Mouse (Mus musculus) gastrocnemius, postnatal 4 days (tissue): ENCODE measurements around the gene Dab2ip. TPM values are rescaled to one million over a fixed set of nuclear protein-coding genes. Genes with fewer than 3 reads are reported as not detected.

Experiments used
- DNase-seq, 2 experiments: peaks; one replicate each; pipeline ENCODE4 v3.0.0; 2021 to 2022; ENCODE audit warnings: low spot score in 2 of 2, mixed read lengths in 2 of 2
- total RNA-seq, 2 experiments: library from RNA; stranded (reverse); gene quantifications; 2 replicates each; pipeline ENCODE4 v1.2.3; 2021

The Dab2ip gene
- total RNA-seq, 2 experiments from 2014 or later, result 72.7 to 80.4 TPM

GRCm38 (mm10) chr2:35702001-35702400, 143.9 kb downstream of the Dab2ip start:
- no peak for DNase-seq

GRCm38 (mm10) chr2:35702608-35703007, 144.5 kb downstream of the Dab2ip start:
- DNase-seq, result no peak

GRCm38 (mm10) chr2:35703241-35703640, 145.2 kb downstream of the Dab2ip start:
- no peak for DNase-seq

- DNase-seq, result no peak
Observed at GRCm38 (mm10) chr2:35712611-35713010, 154.5 kb downstream of the Dab2ip start.

GRCm38 (mm10) chr2:35713460-35713859, 155.4 kb downstream of the Dab2ip start:
- no peak for DNase-seq

- DNase-seq, result no peak
Observed at GRCm38 (mm10) chr2:35714742-35715167, 156.7 kb downstream of the Dab2ip start.

- no peak for DNase-seq
Observed at GRCm38 (mm10) chr2:35715485-35715884, 157.4 kb downstream of the Dab2ip start.

- DNase-seq, result no peak
Observed at GRCm38 (mm10) chr2:35716175-35716574, 158.1 kb downstream of the Dab2ip start.

- DNase-seq, result no peak
Observed at GRCm38 (mm10) chr2:35718003-35718500, 160.0 kb downstream of the Dab2ip start.

- no peak for DNase-seq
Observed at GRCm38 (mm10) chr2:35718662-35719061, 160.6 kb downstream of the Dab2ip start.

GRCm38 (mm10) chr2:35719230-35720005, 161.4 kb downstream of the Dab2ip start:
- no peak for DNase-seq

- DNase-seq, result peak in 1 of 2 experiments; percentile 57
Observed at GRCm38 (mm10) chr2:35720104-35720503, 162.0 kb downstream of the Dab2ip start.

- no peak for DNase-seq
Observed at GRCm38 (mm10) chr2:35720550-35720949, 162.5 kb downstream of the Dab2ip start.

GRCm38 (mm10) chr2:35720956-35721355, 162.9 kb downstream of the Dab2ip start:
- no peak for DNase-seq

GRCm38 (mm10) chr2:35722821-35723220, 164.8 kb downstream of the Dab2ip start:
- DNase-seq, result no peak

GRCm38 (mm10) chr2:35723267-35723666, 165.2 kb downstream of the Dab2ip start:
- no peak for DNase-seq

- DNase-seq, result no peak
Observed at GRCm38 (mm10) chr2:35723691-35724090, 165.6 kb downstream of the Dab2ip start.

- no peak for DNase-seq
Observed at GRCm38 (mm10) chr2:35728633-35729032, 170.6 kb downstream of the Dab2ip start.

- DNase-seq, result peak in 1 of 2 experiments; percentile 45
Observed at GRCm38 (mm10) chr2:35729077-35730065, 171.3 kb downstream of the Dab2ip start.

- no peak for DNase-seq
Observed at GRCm38 (mm10) chr2:35731671-35732449, 173.8 kb downstream of the Dab2ip start.

GRCm38 (mm10) chr2:35735001-35735400, 176.9 kb downstream of the Dab2ip start:
- no peak for DNase-seq
